11 mouse cellular contexts compared by ENCODE assay signal in genomic region chr14:47921811-47922277, GRCm38 (mm10).
DNase-seq lines count a peak whose midpoint lies in the region; ATAC-seq lines count a peak whose summit lies in the region.
"Had no signal": no experiment of that assay in that cellular context is flagged by ENCODE, and none has a peak within 500 bp of the region (broad histone marks: within the 10 kb centered on the region; RNA-seq: fewer than 3 reads in every experiment).

No protein-coding gene starts in this region.

- no peaks in the 10 kb centered on the region for H3K9me3 ChIP-seq in hindbrain, embryonic 15.5 days
- H3K9me3 ChIP-seq: limb, embryonic 13.5 days had no signal

- no peak overlapping the region for H3K4me2 ChIP-seq in hindbrain, embryonic 15.5 days
- H3K4me2 ChIP-seq: limb, embryonic 13.5 days had no signal

- H3K27ac ChIP-seq in hindbrain, embryonic 15.5 days (replicated peaks), result no peak overlapping the region; the same call in 1 of the 2 replicates
- H3K27ac ChIP-seq: limb, embryonic 13.5 days had no signal

- peaks cover 6% of the 10 kb centered on the region; the same call in 1 of the 2 replicates for H3K4me1 ChIP-seq in hindbrain, embryonic 15.5 days (replicated peaks)
- H3K4me1 ChIP-seq: megakaryocyte, embryonic 14.5 days had no signal

- H3K27me3 ChIP-seq in hindbrain, embryonic 15.5 days, result no peaks in the 10 kb centered on the region
- H3K27me3 ChIP-seq: CH12.LX; megakaryocyte, embryonic 14.5 days had no signal

- peak; percentile 95 for DNase-seq in heart, adult 11 months
- no peak for DNase-seq in heart, postnatal 36 days
- peak; percentile 33 to 34 for DNase-seq in cerebellum, postnatal 25 days
- DNase-seq in mesoderm, embryonic 11.5 days (ENCODE audit: low read depth, low spot score), result peak; percentile 69
- no peak for DNase-seq in urinary bladder, postnatal 25 days (ENCODE audit: low spot score)
- no peak for DNase-seq in right cerebral cortex, postnatal 14 days
- no peak for DNase-seq in liver

- intact Hi-C loops in heart, postnatal 36 days (cut with DNase I), result no loop called here

- H3K4me3 ChIP-seq in hindbrain, embryonic 15.5 days, result no peak overlapping the region
- H3K4me3 ChIP-seq: limb, embryonic 13.5 days; megakaryocyte, embryonic 14.5 days had no signal

- 39% methylated on average over 10 of the region's 10 CpGs for WGBS in hindbrain, embryonic 15.5 days

- no peaks in the 10 kb centered on the region for H3K36me3 ChIP-seq in hindbrain, embryonic 15.5 days
- H3K36me3 ChIP-seq: limb, embryonic 13.5 days had no signal

- 0 out of 2 replicates have a peak, but pooled peaks have one; percentile 38 for ATAC-seq in hindbrain, embryonic 15.5 days (ENCODE audit: low FRiP score, low read depth)

- H3K9ac ChIP-seq in hindbrain, embryonic 15.5 days, result no peak overlapping the region
- H3K9ac ChIP-seq: limb, embryonic 13.5 days had no signal

Comparison
In these comparisons a context has a peak if more than half of its experiments do, and no peak if none do; other contexts are left out.
1. DNase-seq: peak in heart, adult 11 months (single experiment), cerebellum, postnatal 25 days (2 of 2) and mesoderm, embryonic 11.5 days (single experiment); none in heart, postnatal 36 days (0 of 2), urinary bladder, postnatal 25 days (single experiment), right cerebral cortex, postnatal 14 days (single experiment) and liver (single experiment).